Mouse (Mus musculus) left cerebral cortex, adult 9 months (tissue): ENCODE data around the gene Syt7.

ENCODE experiments used
- DNase-seq, 2 experiments: peaks; one replicate each; pipeline ENCODE4 v3.0.0; 2022; ENCODE audit warnings: low spot score in 2 of 2

Syt7 gene

DNA sequence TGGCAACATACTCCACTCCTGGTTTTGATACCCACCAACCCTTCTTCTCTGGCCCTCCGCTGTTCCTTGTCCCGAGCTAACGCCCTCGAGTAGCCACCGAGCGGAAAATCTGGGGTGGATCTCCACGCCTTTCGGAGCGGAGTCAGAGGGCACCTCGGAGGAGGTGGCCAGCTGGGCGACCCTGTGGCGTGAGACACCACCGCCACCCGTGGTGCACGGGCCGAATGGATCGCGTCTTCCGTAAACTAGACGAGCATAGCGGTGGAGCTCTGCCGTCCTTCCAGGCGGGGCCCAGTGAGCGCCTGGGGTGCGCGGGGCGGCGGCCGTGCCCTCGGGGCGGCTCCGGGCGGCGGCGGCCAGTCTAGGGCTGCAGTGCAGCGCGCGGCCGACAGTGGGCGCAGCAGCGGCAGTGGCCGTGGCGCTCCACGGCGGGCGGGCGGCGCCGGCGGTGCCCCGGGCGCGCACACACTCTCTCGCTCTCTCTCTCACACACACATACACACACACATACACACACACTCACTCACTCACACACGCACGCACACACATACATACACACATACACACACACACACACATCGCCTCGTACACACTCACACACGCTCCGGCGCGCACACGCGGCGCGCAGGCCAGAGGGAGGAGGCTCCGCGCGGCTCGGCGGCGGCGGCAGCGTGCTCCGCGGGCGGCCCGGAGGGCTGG, at the start of gene Syt7:
Gene Syt7, plus strand, starts transcription at position 476 of the 699 bp plus-strand sequence.
- peak in 1 of 2 experiments; percentile 83 for DNase-seq

DNA sequence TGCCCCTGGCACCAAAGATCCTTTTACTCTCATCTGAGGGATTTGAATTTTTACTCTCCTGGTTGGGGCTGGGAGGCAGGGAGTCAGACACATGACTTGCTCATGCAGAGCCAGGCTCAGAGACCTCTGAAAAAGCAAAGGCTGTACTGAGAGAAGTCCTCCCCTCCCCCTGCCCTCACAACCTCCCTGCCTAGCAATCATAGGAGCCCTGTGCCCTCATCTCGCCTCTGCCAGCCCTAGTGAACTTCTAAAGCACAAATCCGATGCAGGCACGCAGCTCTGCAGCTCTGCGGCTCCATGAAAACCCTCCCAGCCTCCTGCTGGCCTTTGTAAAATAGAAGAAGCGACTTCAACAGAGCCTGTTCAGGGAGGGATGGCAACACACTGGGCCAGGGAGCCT, 49.6 kb upstream of the Syt7 start:
- DNase-seq, result no peak

GRCm38 (mm10) chr19:10340661-10341060, 48.2 kb upstream of the Syt7 start:
- no peak for DNase-seq

DNA sequence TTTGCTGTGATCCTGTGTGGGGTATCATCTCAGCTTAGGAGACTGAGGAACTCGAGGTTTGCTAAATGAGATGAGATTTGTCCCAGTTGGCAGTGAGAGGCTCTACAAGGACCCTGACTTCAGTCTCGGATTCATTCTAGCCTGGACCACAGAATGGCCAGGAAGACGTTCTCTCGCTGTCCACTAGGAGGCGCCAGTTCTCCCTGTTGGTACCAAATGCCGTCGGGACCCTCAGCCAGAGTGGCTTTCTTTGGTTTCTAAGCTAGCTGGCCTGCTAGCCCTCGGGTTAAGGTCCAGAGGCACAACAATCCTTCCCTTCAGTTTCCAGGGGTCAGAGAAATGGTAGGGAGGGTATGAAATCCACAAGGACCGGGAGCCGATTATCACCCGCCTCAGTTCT, 47.7 kb upstream of the Syt7 start:
- peak in 1 of 2 experiments; percentile 69 for DNase-seq

DNA sequence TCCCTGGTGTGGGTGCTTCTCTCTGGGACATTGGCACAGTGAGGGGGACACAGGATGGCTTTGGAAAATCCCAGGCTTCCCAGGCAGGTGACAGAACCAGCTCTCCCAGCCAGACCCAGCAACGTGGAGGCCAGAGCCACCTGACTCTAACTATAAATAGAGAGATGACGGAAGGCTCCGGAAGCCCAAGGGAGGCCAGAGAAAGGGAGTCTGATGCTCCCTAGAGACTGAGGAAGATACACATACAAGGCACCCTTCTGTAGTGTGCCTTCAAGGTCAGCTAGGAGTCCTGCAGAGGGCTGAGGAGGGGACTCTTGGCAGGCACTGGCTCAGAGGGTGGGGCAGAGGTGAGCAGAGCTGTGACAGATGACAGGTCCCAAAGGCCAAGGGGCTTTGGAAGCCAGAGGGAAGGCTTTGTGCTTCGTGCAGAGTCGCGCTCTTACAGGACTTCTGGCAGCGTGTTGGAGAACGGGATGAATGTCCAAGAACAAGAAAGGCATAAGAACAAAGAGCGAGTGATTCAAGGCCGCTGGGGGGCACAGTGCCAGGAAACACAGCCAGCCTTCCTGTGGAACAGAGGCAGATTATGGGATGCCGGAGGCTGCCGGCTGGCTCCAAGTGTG, 47.0 kb upstream of the Syt7 start:
- DNase-seq, result peak in 1 of 2 experiments; percentile 85

DNA sequence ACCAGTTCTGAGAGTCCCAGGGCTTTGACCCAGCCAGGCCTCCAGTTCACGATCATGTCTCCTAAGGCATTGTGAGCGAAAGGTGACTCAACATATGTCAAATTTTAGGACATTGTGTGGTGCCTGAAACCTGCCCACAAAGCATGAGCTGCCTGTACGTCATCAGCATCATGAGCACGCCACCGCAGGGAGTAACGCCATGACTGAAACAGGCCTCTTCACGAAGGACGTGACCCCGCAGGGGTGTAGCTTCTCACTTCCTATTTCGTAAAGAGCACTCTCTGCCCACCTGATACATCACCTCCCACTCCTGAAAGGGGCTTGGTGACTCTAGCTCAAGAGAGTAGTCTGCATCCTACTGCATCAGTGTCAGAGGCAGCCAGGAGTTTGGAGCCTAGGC, 45.0 kb upstream of the Syt7 start:
- no peak for DNase-seq

DNA sequence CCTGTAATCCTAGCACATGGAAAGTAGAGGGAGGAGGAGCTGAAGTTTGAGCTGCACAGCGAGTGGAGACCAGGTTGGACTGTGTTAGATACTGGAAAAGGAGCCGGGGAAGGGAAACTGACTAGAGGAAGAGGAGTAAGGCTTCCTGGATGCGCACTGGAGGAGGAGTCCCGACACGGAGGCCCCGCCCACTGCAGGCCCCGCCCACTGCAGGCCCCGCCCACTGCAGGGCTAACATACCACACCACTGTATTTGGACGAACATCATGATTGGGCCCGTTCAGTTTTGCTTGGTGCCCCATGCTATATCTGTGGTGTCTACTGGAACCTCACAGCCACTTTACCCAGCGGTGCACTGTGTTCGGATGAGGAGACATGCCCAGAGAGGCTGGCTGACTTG, 43.2 kb upstream of the Syt7 start:
- DNase-seq, result no peak

DNA sequence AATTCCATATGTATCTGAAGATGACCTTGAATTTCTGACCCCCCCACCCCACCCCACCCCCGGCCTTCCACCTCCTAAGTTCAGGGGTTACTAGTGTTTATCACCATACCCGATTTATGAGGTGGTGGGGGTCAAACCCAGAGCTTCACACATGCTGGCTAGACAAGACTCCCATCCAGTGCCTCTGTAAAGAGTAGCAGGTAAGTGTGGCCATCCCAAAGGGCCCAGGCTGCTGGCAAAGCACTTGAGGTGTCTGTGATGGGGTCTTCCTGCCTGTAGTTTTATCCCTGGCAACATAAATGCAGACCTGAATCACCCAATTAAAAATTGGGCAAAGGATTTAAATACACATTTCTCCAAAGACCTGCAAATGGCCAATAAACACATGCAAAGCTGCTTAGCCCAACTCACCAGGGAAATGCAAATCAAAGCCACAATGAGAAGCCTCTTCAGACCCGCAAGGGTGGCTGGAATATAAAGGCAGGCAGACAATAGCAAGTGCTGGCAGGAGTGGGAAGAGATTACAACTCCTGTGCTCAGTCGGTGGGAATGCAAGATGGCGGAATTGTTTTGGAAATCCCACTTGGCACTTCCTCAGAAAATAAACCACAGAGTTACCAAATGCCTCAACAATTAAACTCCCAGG, 41.1 kb upstream of the Syt7 start:
- no peak for DNase-seq

DNA sequence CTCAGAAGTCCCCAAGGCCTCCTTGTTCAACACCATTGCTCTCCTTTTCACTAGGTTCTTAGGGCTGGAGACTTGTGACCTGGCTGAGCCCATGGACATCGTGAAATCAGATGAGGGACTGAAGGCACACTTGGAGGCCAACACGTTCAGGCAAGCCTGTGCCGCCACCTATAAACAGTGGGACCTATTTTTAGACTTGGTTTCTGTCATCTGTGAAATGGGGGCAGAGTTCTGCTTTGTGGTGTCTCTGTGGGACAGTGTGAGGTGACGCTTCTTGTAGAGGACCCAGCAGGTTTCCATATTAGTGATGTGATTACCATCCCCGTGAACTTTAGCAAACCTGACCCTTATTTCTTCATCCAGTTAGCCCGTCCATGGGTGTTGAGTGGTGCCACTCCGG, 36.7 kb upstream of the Syt7 start:
- DNase-seq, result no peak

GRCm38 (mm10) chr19:10354830-10355229, 34.1 kb upstream of the Syt7 start:
- no peak for DNase-seq

GRCm38 (mm10) chr19:10356845-10357503, 31.9 kb upstream of the Syt7 start:
- DNase-seq, result no peak

- no peak for DNase-seq
These were observed 29.6 kb upstream of the Syt7 start for GRCm38 (mm10) chr19:10359105-10359946.

DNA sequence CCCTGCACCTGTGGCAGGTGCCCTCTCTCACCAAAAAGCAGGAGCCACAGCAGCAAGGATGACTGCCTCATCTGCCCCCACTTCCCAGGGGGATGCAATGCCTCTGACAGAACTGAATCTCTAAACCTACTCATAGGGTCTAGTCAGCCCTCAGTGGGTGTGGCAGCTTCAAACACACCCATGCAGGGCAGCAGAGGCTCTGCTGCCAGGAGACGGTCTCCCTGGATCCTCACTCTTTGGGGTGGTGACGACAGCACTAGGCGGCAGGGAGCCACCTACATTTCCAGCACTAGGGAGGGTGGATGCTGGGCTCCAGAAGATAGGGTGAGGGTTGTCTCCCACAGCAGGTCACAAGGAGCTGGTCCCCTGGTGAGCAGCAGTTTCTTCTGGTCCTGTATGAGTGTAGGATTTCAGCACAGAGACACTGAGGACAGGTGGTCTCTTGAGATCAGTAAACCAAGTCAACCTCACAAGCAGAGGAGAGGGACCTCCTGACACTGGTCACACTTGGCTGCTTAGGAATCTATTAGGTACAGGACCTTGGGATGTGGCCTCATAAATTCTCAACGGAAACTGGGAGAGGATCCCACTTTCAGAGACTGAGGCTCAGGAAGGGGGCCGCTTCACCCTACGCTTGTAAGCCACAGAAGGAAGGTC, 26.3 kb upstream of the Syt7 start:
- DNase-seq, result peak; percentile 46 to 47

DNA sequence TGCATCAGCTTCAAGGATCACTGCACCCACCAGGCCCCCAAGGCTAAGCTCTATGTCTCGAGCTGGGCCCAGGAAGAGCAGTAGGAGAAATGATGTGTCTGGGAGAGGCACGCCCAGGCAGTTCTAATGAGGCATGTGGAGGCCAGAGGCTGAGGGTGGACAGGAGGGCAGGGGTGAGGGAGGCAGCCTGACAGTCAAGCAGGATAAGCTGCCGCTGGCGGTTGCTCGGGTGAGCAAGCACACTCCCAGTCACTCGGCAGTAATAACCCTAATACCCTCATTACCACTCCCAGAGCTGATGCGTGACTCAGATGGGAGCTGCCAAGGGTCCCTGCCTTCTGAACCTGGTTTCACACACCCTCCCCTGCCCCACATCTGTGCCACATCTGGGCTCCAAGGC, 25.0 kb upstream of the Syt7 start:
- no peak for DNase-seq

DNA sequence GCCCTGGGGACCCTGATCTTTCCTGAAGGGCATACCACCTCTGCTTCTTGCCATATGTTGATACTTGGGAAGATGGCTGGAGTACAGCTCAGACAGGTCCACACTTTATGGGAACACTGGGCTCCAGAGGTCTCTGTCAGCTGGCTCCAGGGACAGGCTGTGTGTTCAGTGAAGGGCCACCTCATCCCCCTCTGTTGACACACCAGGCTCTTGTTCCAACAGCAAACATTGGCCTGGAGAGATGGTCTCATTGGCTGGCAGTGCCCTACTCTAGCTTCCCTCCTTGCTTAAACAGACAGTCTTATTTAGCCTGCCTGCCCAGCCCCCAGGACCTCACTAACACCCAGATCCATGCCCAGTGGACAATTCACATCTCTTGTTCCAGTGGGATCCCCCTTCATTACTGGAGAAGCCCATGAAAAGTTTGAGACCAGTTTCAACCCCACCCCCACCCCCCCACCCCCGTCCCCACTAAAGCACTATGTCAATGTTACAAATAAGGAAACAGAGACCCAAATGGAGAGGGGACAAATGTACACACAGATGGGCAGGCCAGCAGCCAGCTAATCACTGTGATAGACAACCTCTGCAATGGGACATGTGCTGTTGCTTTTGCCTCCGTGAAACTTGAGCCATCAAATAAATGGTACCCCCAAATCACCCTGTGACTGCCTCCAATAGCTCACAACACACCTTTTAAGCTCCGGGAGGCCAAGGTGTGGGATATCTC, 22.6 kb upstream of the Syt7 start:
- DNase-seq, result no peak

DNA sequence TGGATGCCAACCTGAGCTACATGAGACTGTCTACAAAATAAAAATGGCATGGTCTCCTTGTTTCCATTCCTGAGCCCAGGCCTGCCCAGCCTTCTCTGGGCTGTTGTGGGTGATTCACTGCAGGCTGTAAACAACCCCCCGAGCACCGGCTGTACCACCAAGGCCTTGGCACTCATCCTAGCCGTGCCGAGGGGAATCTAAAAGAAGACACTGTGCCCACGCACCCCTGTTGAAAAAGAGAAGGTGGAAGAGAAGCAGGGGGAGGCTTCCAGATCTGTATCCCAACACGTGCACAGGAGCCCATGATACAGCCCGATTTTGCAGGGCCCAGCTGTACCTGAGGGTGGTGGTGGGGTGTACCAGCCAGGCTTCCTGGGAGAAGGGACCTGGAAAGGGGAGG, 21.1 kb upstream of the Syt7 start:
- DNase-seq, result peak; percentile 68 to 90

DNA sequence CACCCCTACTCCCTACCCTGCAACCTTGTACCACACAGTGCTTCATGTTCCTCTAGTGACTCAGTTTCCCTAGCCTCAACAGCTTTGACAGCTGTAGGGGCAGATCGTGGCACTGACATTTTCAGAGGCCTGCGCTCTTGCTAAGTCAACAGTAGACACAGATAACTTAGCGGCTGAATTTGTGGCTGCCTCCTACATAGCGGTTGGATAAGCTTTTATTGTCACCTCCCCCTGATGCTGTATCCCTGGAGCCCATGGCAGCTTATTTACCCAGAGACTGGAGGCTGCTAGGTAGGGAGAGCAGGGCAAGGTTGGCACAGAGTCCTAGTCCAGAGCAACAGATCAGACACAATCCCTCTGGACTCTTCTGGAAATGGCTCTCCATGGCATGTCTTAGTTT, 19.0 kb upstream of the Syt7 start:
- no peak for DNase-seq

- no peak for DNase-seq
These were observed 15.7 kb upstream of the Syt7 start for GRCm38 (mm10) chr19:10373191-10373590.

DNA sequence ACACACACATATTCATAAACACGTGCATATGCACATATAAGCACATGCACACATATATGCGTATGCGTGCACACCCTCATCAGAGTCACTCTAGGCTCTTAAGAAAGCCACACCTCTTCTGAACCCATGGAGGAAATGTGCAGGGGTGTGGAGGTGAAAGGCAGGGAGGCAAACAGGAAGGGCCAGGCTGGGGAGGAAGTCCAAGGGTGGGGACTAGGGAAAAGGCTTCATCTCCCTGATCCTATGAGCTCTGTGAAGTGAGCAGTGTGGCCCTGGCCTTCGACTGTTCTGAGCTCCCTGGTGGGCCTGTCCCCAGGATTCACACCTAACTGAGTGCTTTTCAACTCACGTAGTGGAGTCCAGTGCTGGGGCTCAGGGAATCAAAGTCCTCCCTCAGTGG, 13.6 kb upstream of the Syt7 start:
- no peak for DNase-seq

DNA sequence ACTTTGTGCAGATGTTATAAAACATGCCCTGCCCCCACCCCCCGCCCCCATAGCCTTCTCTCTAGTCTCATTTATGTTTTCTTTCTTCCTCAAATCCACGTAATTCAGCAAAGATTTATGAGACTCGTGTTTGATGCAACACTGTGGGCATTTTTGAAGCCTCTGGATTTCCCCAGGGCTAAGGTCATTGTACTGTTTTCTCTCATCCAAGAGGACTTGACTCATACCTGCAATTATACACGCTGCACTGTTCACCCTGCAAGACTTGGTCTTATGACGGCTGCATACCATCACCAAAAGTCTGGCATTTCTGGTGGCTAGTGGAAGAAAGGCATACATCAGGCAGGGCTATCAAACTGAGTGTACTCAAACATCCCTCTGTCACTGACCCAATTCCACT, 8.9 kb upstream of the Syt7 start:
- DNase-seq, result no peak

- no peak for DNase-seq
These were observed 1.2 kb upstream of the Syt7 start for GRCm38 (mm10) chr19:10387660-10388059.
